Mouse (Mus musculus) liver, postnatal 0 days (tissue): Measurements from ENCODE around the gene Smg9. TPM values are rescaled to one million over a fixed set of nuclear protein-coding genes. Genes with fewer than 3 reads are reported as not detected.

Source experiments
- ATAC-seq: fragments of 200-750 bp; cut with Nextera tagmentation; 2 replicates; pipeline ENCODE4 v1.8.0; 2017; ENCODE audit warnings: mild to moderate bottlenecking, moderate library complexity
- DNase-seq: peaks from one replicate; pipeline ENCODE4 v3.0.0-alpha.2; 2016
- H3K27ac ChIP-seq: fragments of 300-500 bp; sonication (generic); 2 replicates; pipeline ENCODE4 v1.5.1; 2014; ENCODE audit warnings: antibody characterized with exemption, moderate library complexity, mild to moderate bottlenecking, low read depth
- H3K27me3 ChIP-seq: fragments of 300-500 bp; sonication (generic); 2 replicates; pipeline ENCODE4 v1.6.1; 2014; ENCODE audit warnings: low read length, control low read depth, mixed read lengths; ENCODE audit not compliant: insufficient read depth
- H3K36me3 ChIP-seq: fragments of 300-500 bp; sonication (generic); replicated peaks from 2 replicates; pipeline ENCODE4 v1.6.1; 2014; ENCODE audit warnings: mild to moderate bottlenecking, control low read depth, low read length, moderate library complexity, mixed read lengths; ENCODE audit not compliant: insufficient read depth
- H3K4me1 ChIP-seq: fragments of 300-500 bp; sonication (generic); 2 replicates; pipeline ENCODE4 v1.6.1; 2014; ENCODE audit warnings: antibody characterized with exemption, mild to moderate bottlenecking, control low read depth; ENCODE audit not compliant: insufficient read depth
- H3K4me2 ChIP-seq: fragments of 300-500 bp; sonication (generic); 2 replicates; pipeline ENCODE4 v1.6.1; 2014; ENCODE audit warnings: low read depth, mild to moderate bottlenecking, low read length, moderate library complexity, mixed read lengths
- H3K4me3 ChIP-seq: fragments of 300-500 bp; sonication (generic); 2 replicates; pipeline ENCODE4 v1.5.1; 2014; ENCODE audit warnings: low read depth, low read length
- H3K9ac ChIP-seq: fragments of 300-500 bp; sonication (generic); replicated peaks from 2 replicates; pipeline ENCODE4 v1.6.1; 2014; ENCODE audit warnings: mild to moderate bottlenecking, moderate library complexity
- H3K9me3 ChIP-seq: fragments of 300-500 bp; sonication (generic); 2 replicates; pipeline ENCODE4 v1.6.1; 2016; ENCODE audit warnings: mild to moderate bottlenecking, control low read depth, low read length, mixed read lengths
- CTCF ChIP-seq: sonication (generic); IDR thresholded peaks from 2 replicates; pipeline ENCODE4 v1.5.1; 2016; ENCODE audit warnings: antibody characterized with exemption, low read depth
- EP300 ChIP-seq: IDR thresholded peaks from 2 replicates; pipeline ENCODE4 v1.6.1; 2016; ENCODE audit warnings: antibody characterized with exemption, low read depth, mild to moderate bottlenecking
- WGBS: fragments of 180-500 bp; shearing (Covaris S2); extraction: QIAGEN DNeasy Blood & Tissue Kit; methylation state at CpG from one replicate; pipeline ENCODE4 v1.1.7; 2014; ENCODE audit not compliant: insufficient replicate concordance; 5-methylcytosine and 5-hydroxymethylcytosine counted together
- polyA plus RNA-seq: library from polyadenylated mRNA; unstranded; fragments of >200 nt; fragmentation: Nextera tagmentation; extraction: Ambion mirVana; gene quantifications from 2 replicates; pipeline ENCODE4 v1.2.1, GENCODE M21; 2015

Gene Smg9
- polyA plus RNA-seq, 1 experiment from 2014 or later, result 8.7 TPM

GRCm38 (mm10) chr7:24423107-24423763 is 23.8 kb downstream of the Smg9 start:
- TF ChIP-seq EP300 (no peak), CTCF (no peak)
- no peak overlapping the region for H3K4me3 ChIP-seq
- DNase-seq (no peak), ATAC-seq (no peak)
- no peaks in the 10 kb centered on the region for H3K4me1 ChIP-seq
- no peak overlapping the region for H3K27ac ChIP-seq
- H3K9me3 ChIP-seq, result no peaks in the 10 kb centered on the region
- H3K4me2 ChIP-seq, result no peak overlapping the region
- WGBS, result 78% methylated on average over 15 of the region's 15 CpGs
- H3K27me3 ChIP-seq, result no peaks in the 10 kb centered on the region
- H3K36me3 ChIP-seq, result peaks cover 28% of the 10 kb centered on the region
- H3K9ac ChIP-seq, result no peak overlapping the region

DNA sequence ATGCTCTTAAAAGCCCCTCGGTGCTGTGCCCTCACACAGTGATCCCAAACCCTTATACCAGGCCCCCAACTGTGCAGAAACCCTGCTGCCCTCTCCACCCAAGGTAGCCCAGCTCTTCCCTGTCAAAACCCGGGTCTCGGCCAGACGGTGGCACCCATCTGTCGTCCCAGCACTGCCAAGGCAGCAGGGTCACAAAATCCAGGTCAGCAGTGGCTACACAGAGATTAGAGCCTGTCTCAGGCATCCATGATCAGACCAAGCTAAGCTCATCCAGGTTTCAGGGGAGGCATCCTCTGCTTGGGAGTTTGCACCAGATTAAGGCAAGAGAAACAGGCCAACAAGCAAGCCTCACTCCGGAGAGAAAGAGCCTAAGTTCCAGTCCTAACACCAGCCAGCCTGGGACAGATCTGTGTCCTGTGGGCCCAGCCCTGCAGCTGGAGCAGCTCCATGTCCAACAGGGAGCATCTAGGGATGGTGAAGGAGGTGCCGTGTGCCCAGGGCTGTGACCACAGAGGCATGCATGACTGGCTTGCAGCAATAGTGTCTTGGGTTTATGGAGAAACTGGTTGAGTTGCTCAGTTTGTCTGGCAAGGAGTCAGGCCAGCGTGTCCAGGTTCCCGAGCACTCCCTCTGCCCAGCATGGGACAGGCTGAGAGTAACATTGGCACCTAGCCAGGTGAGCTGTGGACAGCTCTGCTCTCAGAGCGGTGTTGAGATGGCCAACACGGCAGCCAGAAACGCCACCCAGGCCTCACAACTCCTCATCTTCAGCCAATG is 24.7 kb downstream of the Smg9 start:
- ATAC-seq (no peak), DNase-seq (no peak)
- Histone ChIP-seq H3K27ac (no peak overlapping the region), H3K9ac (no peak overlapping the region), H3K4me1 (no peaks in the 10 kb centered on the region), H3K4me2 (no peak overlapping the region), H3K9me3 (no peaks in the 10 kb centered on the region), H3K4me3 (no peak overlapping the region), H3K36me3 (peaks cover 28% of the 10 kb centered on the region), H3K27me3 (no peaks in the 10 kb centered on the region)
- 73% methylated on average over 12 of the region's 12 CpGs for WGBS
- TF ChIP-seq CTCF (no peak), EP300 (no peak)

GRCm38 (mm10) chr7:24425919-24426318 is 26.5 kb downstream of the Smg9 start:
- no peak overlapping the region for H3K4me2 ChIP-seq
- no peak overlapping the region for H3K27ac ChIP-seq
- H3K27me3 ChIP-seq, result no peaks in the 10 kb centered on the region
- no peak for TF ChIP-seq EP300
- no peak for TF ChIP-seq CTCF
- DNase-seq (no peak), ATAC-seq (no peak)
- H3K4me1 ChIP-seq, result no peaks in the 10 kb centered on the region
- H3K36me3 ChIP-seq, result peaks cover 15% of the 10 kb centered on the region; the same call in 1 of the 2 replicates
- H3K9ac ChIP-seq, result no peak overlapping the region
- no peak overlapping the region for H3K4me3 ChIP-seq
- no peaks in the 10 kb centered on the region for H3K9me3 ChIP-seq
- 75% methylated on average over 9 of the region's 9 CpGs for WGBS

GRCm38 (mm10) chr7:24427168-24427567 is 27.7 kb downstream of the Smg9 start:
- ATAC-seq, result no peak
- H3K4me1 ChIP-seq, result no peaks in the 10 kb centered on the region

GRCm38 (mm10) chr7:24428725-24429124 is 29.3 kb downstream of the Smg9 start:
- H3K27me3 ChIP-seq, result peaks cover 4% of the 10 kb centered on the region; the same call in 1 of the 2 replicates
- WGBS, result 81% methylated on average over 5 of the region's 5 CpGs
- no peak overlapping the region for H3K4me2 ChIP-seq
- H3K4me1 ChIP-seq, result no peaks in the 10 kb centered on the region
- ATAC-seq (no peak), DNase-seq (no peak)
- H3K4me3 ChIP-seq, result no peak overlapping the region
- no peaks in the 10 kb centered on the region for H3K9me3 ChIP-seq
- no peaks in the 10 kb centered on the region for H3K36me3 ChIP-seq
- no peak overlapping the region for H3K27ac ChIP-seq
- H3K9ac ChIP-seq, result no peak overlapping the region
- TF ChIP-seq EP300, result no peak
- TF ChIP-seq CTCF, result no peak

More at GRCm38 (mm10) chr7:24427168-24427567, 27.7 kb downstream of the Smg9 start:
- no peak for DNase-seq
- Histone ChIP-seq H3K36me3 (0 out of 2 replicates have a peak, but pooled peaks cover 5% of the 10 kb centered on the region), H3K4me3 (no peak overlapping the region), H3K9me3 (no peaks in the 10 kb centered on the region), H3K9ac (no peak overlapping the region), H3K4me2 (no peak overlapping the region), H3K27me3 (no peaks in the 10 kb centered on the region), H3K27ac (no peak overlapping the region)
- 83% methylated on average over 8 of the region's 8 CpGs for WGBS
- TF ChIP-seq EP300, result no peak
- TF ChIP-seq CTCF, result no peak

DNA sequence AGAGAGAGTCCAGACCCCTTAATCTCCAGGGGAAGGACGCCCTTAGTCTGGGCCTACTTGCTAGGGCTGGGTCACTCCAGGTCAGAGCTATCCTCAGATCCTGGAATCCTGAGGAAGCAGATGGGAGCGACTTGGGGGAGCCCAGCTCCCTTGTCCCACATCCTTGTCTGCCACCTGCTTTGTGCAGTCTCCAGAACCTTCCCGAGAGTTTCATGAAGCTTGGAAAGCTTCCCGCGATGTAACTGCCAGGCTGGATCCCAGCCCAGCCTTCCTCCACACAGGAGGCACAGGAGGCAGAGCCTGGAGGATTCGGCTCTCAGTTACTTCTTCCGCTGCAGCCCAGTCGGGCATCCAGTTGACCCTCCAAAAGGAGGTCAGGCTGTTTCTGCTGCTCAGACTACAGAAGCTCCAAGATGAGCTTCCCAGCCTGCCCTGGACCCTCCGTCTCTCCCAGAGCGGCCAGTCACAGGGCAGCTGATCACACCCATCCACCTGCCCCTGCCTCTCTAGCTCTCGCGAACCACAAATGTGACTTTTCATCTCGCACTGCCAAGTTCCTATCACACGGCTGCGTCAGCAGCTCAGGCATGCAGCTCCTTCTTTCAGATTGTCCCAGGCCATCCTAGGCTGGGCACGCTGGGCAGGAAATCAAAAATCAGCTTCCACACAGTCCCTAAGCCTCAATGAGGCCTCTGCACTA is 30.1 kb downstream of the Smg9 start:
- H3K27me3 ChIP-seq, result peaks cover 4% of the 10 kb centered on the region; the same call in 1 of the 2 replicates
- no peak for TF ChIP-seq EP300
- TF ChIP-seq CTCF, result no peak
- DNase-seq (no peak), ATAC-seq (no peak)
- H3K9me3 ChIP-seq, result no peaks in the 10 kb centered on the region
- no peak overlapping the region for H3K9ac ChIP-seq
- H3K36me3 ChIP-seq, result no peaks in the 10 kb centered on the region
- H3K4me1 ChIP-seq, result no peaks in the 10 kb centered on the region
- WGBS, result 69% methylated on average over 14 of the region's 16 CpGs
- H3K27ac ChIP-seq, result no peak overlapping the region
- no peak overlapping the region for H3K4me3 ChIP-seq
- H3K4me2 ChIP-seq, result no peak overlapping the region
